Mouse (Mus musculus): Measurements from ENCODE around the gene Lin7c. TPM values are rescaled to one million over a fixed set of nuclear protein-coding genes. Genes with fewer than 3 reads are reported as not detected.
"Not testable (repeated sequence)": the region's sequence is repeated elsewhere in the genome, so short reads cannot be mapped to it uniquely, and the experiment has no call there.

Gene Lin7c
- 10 to 100 TPM; 26.8 to 32.2 TPM for total RNA-seq (2021)
- long read RNA-seq, experiment 1, full-length matches to known transcripts, result 27 of 34 reads
- long read RNA-seq, experiment 1, partial matches to known transcripts, result 1 of 34 reads
- long read RNA-seq, experiment 1, other reads (novel, unspliced or antisense), result 6 of 34 reads
- long read RNA-seq, experiment 2, full-length matches to known transcripts, result 25 of 32 reads
- long read RNA-seq, experiment 2, partial matches to known transcripts, result 0 of 32 reads
- long read RNA-seq, experiment 2, other reads (novel, unspliced or antisense), result 7 of 32 reads

DNA sequence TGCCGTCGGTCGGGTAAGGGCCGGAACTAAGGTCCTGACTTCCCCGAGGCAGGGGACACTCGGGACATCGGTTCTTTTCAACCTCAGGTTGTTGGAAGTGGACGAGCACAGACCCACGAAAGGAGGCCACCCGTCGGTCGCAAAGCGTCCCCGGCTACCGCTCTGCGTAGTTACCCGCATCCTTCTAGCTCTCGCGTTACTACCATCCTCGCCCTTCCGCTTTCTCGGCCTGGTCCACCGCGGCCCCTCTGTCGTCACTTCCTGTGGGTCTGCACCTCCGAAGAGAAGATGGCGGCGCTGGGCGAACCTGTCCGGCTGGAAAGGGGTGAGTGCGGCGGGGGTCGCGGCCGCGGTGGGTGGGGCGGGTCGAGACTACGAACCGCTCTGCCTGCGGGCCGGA is at the start of gene Lin7c:
TSS of gene Lin7c (plus strand) at position 257 of the 400 bp plus-strand sequence.
- DNase-seq (ENCODE audit: low spot score), result peak; percentile 94

DNA sequence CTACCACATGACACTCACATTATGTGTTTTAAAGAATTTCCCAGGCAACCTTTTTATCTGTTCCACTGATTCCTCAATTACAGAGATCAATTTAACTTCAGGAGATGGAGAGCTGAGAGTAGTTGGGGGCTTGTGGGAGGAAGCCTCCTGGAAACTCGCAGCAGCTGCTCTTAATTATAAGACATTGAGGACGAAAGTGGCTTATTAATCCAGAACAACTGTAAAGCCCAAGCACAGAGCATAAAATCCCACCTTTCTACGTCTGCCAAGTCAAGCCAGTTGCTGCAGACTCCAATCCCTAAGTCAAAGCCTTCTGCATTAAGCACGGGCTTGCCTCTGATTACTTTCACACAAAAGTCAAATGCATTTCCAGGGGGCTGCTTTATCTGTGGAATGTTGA is 44.3 kb upstream of the Lin7c start:
- no peak for DNase-seq (ENCODE audit: low spot score)

DNA sequence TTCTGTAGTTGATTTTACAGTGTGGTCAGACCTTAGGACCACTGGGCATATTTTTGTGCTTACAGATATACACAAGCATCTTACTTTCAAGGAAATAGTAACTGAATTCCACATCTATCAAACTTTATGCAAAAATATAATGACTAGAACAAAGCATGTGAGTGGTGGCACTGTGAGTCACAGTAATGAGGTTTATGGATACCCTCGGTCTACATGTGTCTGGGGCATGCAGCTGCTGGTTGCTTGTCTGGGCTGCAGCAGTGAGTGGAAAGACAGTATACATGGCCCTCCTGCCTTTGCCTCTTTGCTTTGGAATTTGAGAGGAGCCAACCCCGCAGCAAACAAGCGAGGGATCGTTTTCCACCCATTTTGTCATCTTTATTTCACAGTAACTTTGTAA is 42.3 kb upstream of the Lin7c start:
- no peak for DNase-seq (ENCODE audit: low spot score)

DNA sequence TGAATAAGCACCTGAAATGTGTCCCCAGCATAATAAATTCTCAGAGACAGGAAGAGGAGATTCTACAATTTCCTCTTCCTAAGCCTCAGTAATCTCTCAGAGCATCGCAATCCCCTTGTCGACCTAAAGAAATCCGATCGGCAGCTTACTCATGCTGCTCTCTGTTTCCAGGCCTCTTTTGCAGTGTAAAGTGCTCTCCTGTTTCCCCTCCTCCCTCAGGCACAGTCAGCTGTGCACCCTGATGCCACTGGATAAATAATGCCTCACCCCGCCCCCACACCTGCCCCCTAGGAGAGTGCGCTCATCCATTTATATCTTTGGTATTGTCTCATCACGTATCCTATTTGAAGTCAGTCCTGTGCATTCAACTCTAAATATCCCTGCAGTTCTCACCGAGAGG is 41.9 kb upstream of the Lin7c start:
- no peak for DNase-seq (ENCODE audit: low spot score)

DNA sequence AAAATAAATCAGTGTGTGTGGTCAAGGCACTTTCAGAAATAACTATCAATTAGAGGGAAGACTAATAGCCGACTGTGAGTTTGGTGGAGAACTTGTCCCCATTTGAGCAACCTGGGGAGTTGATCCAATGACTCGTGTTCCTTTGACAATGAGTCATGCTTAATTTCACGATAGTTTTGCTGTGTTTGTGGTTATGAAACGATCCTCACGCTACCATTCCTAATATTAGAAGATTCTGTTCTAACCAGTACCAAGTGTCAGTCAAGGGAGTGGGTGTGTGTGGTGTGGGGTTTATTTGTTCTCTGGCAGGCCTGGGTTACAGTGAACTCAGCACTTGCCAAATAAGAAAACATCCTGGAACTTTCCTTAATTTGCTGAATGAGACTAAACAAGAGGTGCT is 35.1 kb upstream of the Lin7c start:
- DNase-seq (ENCODE audit: low spot score), result no peak

DNA sequence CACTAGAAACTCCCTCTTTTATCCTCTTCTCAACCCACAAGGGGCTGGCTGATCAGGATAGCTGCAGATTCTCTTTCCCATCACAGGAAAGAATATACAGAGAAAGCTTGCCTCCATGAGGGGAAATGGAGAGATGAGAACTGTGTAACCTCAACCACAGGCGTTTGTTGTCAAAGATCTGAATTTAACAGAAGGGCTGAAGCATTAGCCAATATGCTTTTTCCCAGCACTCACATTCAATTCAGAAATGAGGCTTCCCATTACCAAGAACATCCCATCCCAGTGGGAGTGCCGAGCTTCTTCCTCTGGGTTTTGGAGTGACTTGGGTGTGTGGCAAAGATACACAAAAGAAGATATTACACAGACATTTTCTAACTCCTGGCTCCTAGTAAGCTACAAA is 31.0 kb upstream of the Lin7c start:
- DNase-seq (ENCODE audit: low spot score), result no peak

DNA sequence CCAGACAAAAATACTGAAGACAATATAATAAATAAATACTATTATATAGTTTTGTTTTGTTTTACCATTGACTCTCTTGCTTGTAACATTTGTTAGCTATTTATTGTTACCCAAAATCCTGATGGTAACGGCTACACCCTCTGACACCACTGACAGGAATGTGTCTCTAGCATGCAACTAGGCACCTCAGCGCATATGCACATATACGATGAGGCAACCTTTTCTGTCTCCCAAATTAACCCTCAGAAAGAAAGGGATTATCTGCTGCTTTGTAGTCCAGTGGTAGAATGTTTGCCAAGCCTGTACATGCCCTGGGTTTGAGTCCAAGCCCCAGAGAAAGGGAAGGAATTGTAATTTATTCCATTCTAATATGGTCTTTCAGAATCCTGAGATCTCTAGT is 29.8 kb upstream of the Lin7c start:
- no peak for DNase-seq (ENCODE audit: low spot score)

DNA sequence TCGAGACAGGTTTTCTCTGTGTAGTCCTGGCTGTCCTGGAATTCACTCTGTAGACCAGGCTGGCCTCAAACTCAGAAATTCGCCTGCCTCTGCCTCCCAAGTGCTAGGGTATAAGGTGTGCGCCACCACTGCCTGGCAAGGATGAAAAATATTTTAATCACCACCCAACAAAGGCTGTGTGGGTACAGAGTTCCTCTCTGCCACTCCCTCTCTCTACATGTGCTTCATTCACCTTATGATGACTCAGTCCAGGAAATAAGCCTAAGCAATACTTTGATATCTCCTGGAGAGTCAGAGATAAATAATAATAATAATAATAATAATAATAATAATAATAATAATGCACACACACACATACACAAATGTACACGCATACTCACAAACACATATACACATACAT is 11.2 kb upstream of the Lin7c start:
- not testable (repeated sequence) for DNase-seq (ENCODE audit: low spot score)

DNA sequence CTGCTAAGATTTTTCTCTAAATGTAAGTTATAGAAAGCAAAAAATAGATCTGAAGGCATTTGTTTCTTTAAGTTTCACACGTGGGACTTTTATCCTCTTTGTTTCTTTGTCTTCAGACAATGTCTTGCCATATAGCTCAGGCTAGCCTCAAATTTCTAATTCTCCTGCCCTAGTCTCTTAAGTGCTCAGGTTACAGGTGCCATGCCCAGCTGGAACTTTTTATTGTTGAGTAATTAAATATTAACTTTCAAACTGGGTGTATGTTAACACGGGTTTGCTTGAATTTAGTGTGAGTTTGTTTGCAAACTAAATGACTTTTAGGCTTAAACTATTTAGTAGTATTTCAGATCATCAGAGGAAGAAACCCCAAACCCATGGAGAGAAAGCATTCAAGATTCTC is 9.5 kb upstream of the Lin7c start:
- DNase-seq (ENCODE audit: low spot score), result no peak

DNA sequence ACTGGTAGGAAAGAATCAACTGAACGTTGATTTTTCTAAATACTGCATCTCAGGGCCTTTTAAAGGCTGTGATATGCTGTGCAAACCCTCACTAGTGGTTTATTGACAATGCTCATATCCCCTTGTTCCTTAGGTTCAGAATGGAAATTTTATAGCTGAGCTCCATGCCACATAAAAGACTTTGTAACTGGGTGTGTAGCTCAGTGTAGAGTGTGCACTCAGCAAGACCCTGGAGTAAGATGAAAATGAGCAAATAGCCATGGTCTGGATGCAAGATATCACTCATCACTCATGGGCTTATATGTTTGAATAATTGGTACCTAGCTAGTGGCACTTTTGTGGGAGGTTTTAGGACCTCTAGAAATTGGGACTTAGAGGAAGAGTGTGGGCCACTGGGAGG is 9.0 kb upstream of the Lin7c start:
- no peak for DNase-seq (ENCODE audit: low spot score)

DNA sequence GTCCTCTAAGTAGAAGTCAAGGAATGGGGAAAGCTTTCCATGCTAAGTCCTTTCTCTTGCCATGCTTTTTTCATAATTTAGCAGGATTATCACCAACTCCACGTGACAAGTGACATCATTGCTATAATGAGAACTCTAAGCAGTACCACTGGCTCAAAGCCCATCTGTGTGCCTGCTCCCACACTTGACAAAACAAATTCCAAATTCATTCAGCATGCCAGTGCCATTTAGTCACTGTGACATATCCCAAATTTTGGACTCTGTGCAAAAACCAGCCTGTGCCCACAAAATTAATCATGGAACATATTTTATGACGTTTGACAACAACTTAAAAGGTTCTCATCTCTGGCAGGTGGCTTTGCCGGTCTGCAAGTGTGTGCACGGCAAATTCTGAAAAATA is 6.5 kb upstream of the Lin7c start:
- DNase-seq (ENCODE audit: low spot score), result no peak

DNA sequence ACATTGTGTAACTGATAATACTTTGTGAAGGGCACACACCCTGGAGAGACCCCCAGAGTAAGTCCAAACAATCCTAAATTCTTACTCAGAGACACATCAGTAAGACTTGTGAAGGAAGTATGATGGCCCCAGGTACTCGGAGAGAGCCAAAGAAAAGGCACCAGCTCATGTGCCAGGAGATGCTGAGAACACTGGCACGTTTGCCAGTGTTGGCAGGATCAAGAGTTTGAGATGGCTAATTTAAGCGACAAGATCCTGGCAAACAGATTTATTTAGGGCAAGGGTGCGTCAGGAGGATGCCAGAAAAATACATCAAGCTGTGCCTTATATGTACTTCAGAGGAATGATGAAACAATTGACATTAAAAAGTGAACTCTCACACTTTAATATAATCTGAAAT is 6.1 kb upstream of the Lin7c start:
- DNase-seq (ENCODE audit: low spot score), result peak; percentile 36

DNA sequence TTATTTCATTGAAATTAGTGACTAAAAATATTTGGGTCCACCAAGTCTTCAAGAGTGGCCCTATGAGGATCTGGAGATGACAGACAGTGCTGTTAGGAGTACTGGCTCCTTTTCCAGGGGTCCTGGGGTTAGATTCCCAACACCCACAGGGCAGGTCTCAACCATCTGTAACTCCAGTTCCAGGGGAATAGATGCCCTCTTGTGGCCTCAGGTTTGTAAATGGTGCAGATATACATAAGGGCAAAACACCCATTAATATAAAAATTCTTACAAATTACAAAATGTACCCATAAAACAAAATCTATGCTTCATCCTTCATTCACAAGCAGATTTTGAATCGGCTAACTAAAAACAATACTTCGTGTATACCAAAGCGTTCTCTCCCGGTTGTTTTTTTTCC is 585 bp upstream of the Lin7c start:
- no peak for DNase-seq (ENCODE audit: low spot score)

DNA sequence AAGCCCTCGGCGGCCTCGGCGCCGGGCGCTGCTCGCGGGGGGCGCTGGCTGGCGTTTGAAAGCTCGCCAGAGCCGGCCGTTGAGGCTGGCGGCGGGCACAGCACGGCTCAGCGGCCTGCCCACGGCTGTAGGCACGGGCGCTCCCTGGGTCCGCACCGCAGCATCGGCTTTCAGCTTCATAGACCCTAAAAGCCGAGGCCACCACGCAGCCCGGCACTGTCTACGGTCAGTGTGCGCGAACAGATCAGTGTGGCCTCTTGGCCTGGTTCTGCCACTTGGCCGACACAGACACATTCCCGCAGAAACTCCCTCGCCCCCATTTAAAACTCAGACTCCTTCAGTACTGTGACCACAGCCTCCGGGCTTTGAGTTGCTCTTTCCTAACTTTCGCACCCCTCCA is 378 bp downstream of the Lin7c start:
- DNase-seq (ENCODE audit: low spot score), result no peak

DNA sequence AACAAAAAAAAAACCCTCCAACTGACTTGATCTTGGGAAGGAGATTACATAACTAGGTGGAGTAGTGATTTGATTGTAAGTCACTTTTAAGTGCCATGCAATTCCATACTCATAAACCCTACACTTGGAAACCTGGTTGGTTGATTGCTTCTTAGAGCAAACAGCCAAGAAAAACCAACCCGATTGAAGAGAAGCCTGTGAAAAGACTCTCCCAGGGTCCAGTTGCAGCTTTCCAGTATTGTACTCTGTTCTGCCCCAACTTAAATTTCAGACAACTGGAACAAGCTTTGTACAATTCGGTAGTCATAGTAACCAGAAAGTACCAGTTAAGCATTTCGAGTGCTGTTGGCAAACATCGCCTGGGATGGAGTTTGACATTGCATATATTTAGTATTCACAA is 818 bp downstream of the Lin7c start:
- DNase-seq (ENCODE audit: low spot score), result no peak

DNA sequence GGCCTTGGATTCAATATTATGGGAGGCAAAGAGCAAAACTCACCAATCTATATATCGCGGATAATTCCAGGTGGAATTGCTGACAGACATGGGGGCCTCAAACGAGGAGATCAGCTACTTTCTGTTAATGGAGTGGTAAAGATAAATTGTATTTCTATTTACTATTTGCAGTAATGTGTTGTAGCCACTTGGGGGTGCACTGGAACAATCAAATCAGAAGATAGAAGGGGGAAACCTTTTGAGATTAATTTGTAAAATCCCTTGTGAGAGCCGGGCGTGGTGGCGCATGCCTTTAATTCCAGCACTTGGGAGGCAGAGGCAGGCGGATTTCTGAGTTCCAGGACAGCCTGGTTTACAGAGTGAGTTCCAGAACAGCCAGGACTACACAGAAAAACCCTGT is 5.7 kb downstream of the Lin7c start:
- no peak for DNase-seq (ENCODE audit: low spot score)

DNA sequence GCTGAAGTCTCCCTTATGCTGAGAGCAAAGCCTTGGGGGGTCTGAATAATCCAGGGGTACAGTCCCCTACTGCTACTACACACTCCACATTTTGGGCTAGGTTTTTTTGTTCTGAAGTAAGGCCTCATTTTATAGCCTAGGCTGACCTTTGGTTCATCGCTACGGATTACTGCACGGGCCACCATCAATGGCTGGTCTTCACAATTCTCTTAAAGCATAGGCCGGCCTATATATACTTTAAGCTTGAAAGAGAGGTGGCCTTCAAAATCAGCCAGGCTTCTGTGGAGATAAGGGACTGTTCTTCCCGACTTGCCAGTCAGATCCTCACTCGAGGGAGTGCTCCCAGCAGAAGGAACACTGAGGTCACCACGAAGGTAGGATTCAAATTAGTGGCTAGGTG is 12.2 kb downstream of the Lin7c start:
- DNase-seq (ENCODE audit: low spot score), result no peak

DNA sequence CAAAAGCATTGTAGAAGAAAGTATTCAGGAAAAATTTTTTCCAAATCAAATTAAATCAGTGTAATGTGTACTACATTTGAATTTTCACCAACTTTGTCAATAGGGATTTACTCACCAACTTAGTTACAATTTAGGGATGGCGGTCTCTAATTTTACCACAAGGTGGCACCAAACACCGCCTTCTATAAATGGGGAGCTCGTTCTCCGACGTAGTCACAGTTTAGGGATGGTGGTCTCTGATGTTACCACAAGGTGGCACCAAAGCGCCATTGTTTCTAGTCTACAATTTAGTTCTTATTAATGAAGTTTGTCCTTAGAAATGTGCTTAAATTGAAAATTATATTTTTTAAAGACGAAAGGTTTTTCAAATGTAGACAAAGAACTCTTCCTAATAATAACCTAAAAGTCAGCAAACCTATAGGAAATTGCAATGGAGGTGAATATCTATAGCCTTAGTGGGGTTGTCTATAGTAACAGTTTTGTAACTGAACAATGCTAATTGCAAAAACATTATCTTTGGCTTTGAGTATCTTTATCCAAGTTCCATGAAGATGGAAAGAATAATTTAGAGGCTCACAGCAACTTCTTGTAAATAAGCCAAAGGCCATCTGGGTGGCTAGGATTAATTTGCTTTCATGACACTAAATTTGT is 13.6 kb downstream of the Lin7c start:
- DNase-seq (ENCODE audit: low spot score), result peak; percentile 92

DNA sequence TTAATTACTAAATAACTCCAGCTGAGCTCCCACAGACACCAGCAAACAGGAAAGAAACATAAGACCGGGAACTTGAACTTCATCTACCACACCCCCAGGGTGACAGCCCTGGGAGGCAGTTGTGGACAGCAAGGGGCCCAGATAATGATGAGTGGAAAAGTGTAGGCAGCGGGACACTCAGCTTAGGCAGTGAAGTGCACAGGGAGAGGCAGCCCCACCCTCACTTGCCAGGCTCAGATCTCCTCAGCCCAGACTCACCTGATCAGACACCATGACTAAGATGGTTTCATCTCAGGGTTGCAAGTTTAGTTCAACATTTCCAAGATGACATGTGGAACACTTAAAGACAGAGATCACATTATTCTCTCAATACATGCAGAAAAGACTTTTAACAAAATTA is 18.5 kb downstream of the Lin7c start:
- DNase-seq (ENCODE audit: low spot score), result no peak

DNA sequence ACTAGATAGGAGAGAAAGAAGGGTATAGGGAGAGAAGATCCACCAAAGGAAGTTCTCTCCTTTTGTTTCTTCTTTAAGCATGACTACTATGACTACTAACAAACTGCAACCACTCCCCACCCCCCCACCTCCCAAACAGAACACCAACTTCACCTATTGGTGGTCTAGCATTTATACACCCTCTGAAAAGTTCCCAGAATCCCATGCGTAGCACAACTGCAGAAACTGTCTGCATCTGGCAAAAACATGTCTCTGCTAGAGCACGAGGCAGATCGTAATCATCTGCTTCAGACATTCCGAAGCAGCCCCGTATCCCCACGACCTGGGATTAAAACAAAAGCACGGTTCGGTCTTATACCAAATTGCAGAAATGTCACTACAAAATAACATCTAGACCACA is 21.6 kb downstream of the Lin7c start:
- DNase-seq (ENCODE audit: low spot score), result no peak

DNA sequence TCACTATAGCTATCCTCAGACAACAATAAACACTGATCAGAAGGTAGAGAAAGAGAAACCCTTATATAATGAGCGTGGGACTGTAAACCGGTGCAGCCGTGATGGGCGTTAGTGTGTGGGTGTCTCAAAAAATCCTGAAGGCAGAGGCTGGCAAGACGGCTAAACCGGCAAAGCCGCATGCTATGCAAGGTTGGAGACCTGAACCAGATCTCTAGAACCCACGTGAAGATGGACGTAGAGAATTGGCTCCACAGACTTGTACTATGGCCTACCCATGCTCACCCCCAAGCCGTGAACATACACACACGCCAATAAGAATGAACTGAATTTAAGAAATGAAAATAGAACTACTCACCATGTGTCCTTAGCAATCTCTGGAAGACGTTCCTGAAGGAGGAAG is 22.1 kb downstream of the Lin7c start:
- DNase-seq (ENCODE audit: low spot score), result no peak

DNA sequence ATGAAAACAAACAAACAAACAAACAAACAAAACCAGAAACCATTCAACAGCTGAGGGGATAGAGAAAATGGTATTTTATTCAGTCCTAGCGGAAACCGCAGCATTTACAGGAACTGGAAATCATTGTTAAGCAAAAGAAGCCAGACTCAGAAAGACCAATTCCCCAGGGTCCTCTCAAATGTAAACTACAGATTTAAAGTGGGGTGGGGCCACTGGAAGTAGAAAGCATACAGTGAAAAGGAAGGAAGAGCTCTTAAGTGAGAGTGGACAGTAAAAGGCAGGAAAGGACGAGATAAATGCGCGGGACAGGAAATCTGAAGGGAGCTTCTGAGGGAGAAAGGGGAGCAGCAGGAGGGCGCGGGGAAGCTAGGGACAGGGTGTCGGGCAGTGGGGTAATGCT is 22.6 kb downstream of the Lin7c start:
- no peak for DNase-seq (ENCODE audit: low spot score)

DNA sequence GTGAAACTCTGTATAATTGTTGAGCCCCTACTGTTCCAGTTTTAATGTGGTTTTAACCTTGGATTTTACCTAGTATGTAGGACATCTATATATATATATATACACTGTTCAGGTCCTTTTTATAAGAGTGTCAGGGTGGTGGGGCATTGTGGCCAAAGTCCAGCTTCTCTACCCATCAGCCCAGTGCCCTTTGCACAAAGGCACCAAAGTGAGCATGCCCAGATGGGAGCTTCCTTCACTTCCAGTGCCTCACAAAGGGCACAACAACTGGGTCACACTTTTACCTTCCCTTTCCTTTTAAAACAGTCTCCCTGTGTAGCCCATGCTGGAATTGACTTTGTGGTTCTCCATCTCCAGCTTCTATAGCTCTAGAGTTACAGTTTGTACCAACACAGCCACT is 23.9 kb downstream of the Lin7c start:
- no peak for DNase-seq (ENCODE audit: low spot score)
